Comparison of ENCODE assay signal across 8 mouse cellular contexts in the genomic region with DNA sequence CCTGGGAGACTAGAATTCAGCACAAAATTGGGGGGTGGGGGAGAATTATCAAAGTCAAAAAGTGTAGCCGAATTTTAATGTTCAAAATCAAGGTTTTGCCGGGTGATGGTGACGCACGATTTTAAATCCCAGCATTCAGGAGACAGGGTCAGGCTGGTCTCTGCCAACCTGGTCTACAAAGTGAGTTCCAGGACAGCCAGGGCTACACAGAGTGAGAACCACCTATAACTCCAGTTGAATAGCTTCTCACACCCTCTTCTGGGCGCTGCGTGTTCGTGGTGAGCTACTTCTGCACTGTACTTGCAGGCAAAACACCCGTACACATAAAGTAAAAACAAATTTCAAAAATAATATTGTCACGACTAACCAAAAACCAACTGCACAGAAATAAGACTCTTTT. TPM values are rescaled to one million over a fixed set of nuclear protein-coding genes. Genes with fewer than 3 reads are reported as not detected.
DNase-seq lines count a peak whose midpoint lies in the region; ATAC-seq and TF ChIP-seq lines count a peak whose summit lies in the region.

No protein-coding gene starts in this region.

- no peak for TF ChIP-seq CTCF in MEL (IDR thresholded peaks at IDR 0.05 in 2 of 3, conservative IDR thresholded peaks at IDR 0.05 in 1 of 3; ENCODE audit: control insufficient read depth in 1 of 3, insufficient read depth in 1 of 3, low read depth in 2 of 3, low read length in 3 of 3, poor library complexity in 1 of 3, severe bottlenecking in 1 of 3)
- TF ChIP-seq CTCF in heart, postnatal 0 days (IDR thresholded peaks at IDR 0.05; ENCODE audit: low read depth) = no peak

- TF ChIP-seq RAD21 in MEL (IDR thresholded peaks at IDR 0.05; ENCODE audit: low read depth, low read length) = no peak

- no peaks in the 10 kb centered on the region for H3K27me3 ChIP-seq in heart, embryonic 11.5 days (ENCODE audit: control insufficient read depth, insufficient read depth, low read length)
- no peaks in the 10 kb centered on the region; a peak in 1 of 4 replicates for H3K27me3 ChIP-seq in MEL (ENCODE audit: control insufficient read depth in 1 of 2, insufficient read depth in 2 of 2, low read length in 2 of 2)
- no peaks in the 10 kb centered on the region for H3K27me3 ChIP-seq in heart, postnatal 0 days (ENCODE audit: control insufficient read depth, insufficient read depth, low read length)
- no peaks in the 10 kb centered on the region for H3K27me3 ChIP-seq in midbrain, embryonic 11.5 days (ENCODE audit: control insufficient read depth, insufficient read depth, low read length)

- no peak overlapping the region for H3K27ac ChIP-seq in heart, embryonic 11.5 days (ENCODE audit: low read depth, low read length)
- no peak overlapping the region for H3K27ac ChIP-seq in MEL (ENCODE audit: control insufficient read depth, low read depth, low read length)
- no peak overlapping the region for H3K27ac ChIP-seq in heart, postnatal 0 days (ENCODE audit: low read depth)
- H3K27ac ChIP-seq in midbrain, embryonic 11.5 days (ENCODE audit: low read depth, low read length) = no peak overlapping the region

- TF ChIP-seq POLR2A in MEL (IDR thresholded peaks at IDR 0.05; ENCODE audit: control insufficient read depth in 1 of 2, insufficient read depth in 1 of 2, low read depth in 1 of 2, low read length in 2 of 2, poor library complexity in 1 of 2) = no peak

- peaks cover 2% of the 10 kb centered on the region; the same call in 1 of the 2 replicates for H3K36me3 ChIP-seq in heart, embryonic 11.5 days (ENCODE audit: control insufficient read depth, insufficient read depth, low read length)
- H3K36me3 ChIP-seq in MEL (ENCODE audit: control insufficient read depth in 1 of 2, insufficient read depth in 2 of 2, low read length in 2 of 2) = peaks cover 0 to 24% of the 10 kb centered on the region in 2 experiments; a peak in 3 of 4 replicates
- H3K36me3 ChIP-seq in heart, postnatal 0 days (replicated peaks; ENCODE audit: control insufficient read depth, insufficient read depth, low read length) = peaks cover 16% of the 10 kb centered on the region
- no peaks in the 10 kb centered on the region for H3K36me3 ChIP-seq in midbrain, embryonic 11.5 days (ENCODE audit: control insufficient read depth, insufficient read depth, low read length)

- H3K9ac ChIP-seq in heart, embryonic 11.5 days (ENCODE audit: low read depth, low read length) = peak overlapping the region; percentile 83
- no peak overlapping the region; the same call in 1 of the 2 replicates for H3K9ac ChIP-seq in MEL (ENCODE audit: control insufficient read depth, low read depth, low read length, poor library complexity, severe bottlenecking)
- no peak overlapping the region for H3K9ac ChIP-seq in heart, postnatal 0 days (replicated peaks; ENCODE audit: low read depth, low read length)
- H3K9ac ChIP-seq in midbrain, embryonic 11.5 days (ENCODE audit: low read length) = peak overlapping the region; percentile 83

- TF ChIP-seq EP300 in MEL (IDR thresholded peaks at IDR 0.05; ENCODE audit: low read depth in 1 of 2, low read length in 2 of 2) = no peak
- TF ChIP-seq EP300 in heart, postnatal 0 days (IDR thresholded peaks at IDR 0.05; ENCODE audit: low read depth) = no peak

- H3K4me2 ChIP-seq in heart, embryonic 11.5 days = peak overlapping the region; percentile 79
- H3K4me2 ChIP-seq in heart, postnatal 0 days (ENCODE audit: low read depth, low read length) = peak overlapping the region; percentile 80
- peak overlapping the region; percentile 76 for H3K4me2 ChIP-seq in midbrain, embryonic 11.5 days

- H3K4me3 ChIP-seq in heart, embryonic 11.5 days (ENCODE audit: low read depth, low read length) = peak overlapping the region; percentile 71
- peak overlapping the region; percentile 15 to 40; a peak in 2 of 4 replicates for H3K4me3 ChIP-seq in MEL (ENCODE audit: control insufficient read depth in 1 of 2, insufficient read depth in 1 of 2, low read depth in 2 of 2, low read length in 2 of 2)
- H3K4me3 ChIP-seq in heart, postnatal 0 days (ENCODE audit: low read depth, low read length) = peak overlapping the region; percentile 71
- H3K4me3 ChIP-seq in midbrain, embryonic 11.5 days (ENCODE audit: low read depth, low read length) = peak overlapping the region; percentile 61

- peaks cover 6% of the 10 kb centered on the region for H3K4me1 ChIP-seq in heart, embryonic 11.5 days (ENCODE audit: control insufficient read depth, insufficient read depth, low read length)
- H3K4me1 ChIP-seq in MEL (ENCODE audit: control insufficient read depth in 1 of 2, insufficient read depth in 2 of 2, low read length in 2 of 2) = peaks cover 17 to 26% of the 10 kb centered on the region in 2 experiments
- H3K4me1 ChIP-seq in heart, postnatal 0 days (ENCODE audit: control insufficient read depth, insufficient read depth) = no peaks in the 10 kb centered on the region; the same call in 1 of the 2 replicates
- H3K4me1 ChIP-seq in midbrain, embryonic 11.5 days (ENCODE audit: control insufficient read depth, insufficient read depth, low read length) = peaks cover 10% of the 10 kb centered on the region

- WGBS in heart, embryonic 11.5 days (ENCODE audit: insufficient replicate concordance) = 16% methylated on average over 9 of the region's 9 CpGs
- WGBS in heart, postnatal 0 days = 16% methylated on average over 9 of the region's 9 CpGs
- WGBS in midbrain, embryonic 11.5 days = 19% methylated on average over 9 of the region's 9 CpGs

- no peaks in the 10 kb centered on the region for H3K79me2 ChIP-seq in MEL (ENCODE audit: control insufficient read depth, insufficient read depth, low read length, poor library complexity)

- no peak for ATAC-seq in heart, embryonic 11.5 days (replicated peaks; ENCODE audit: insufficient number of reproducible peaks, low FRiP score, low TSS enrichment)
- no peak for ATAC-seq in heart, postnatal 0 days (ENCODE audit: insufficient read depth, low read depth)
- no peak for ATAC-seq in midbrain, embryonic 11.5 days (ENCODE audit: low FRiP score)

- no peak for DNase-seq in heart, adult 8-10 months (ENCODE audit: low spot score)
- DNase-seq in MEL (ENCODE audit: low read depth, low spot score) = peak; percentile 14
- DNase-seq in heart, postnatal 0 days (ENCODE audit: low spot score) = no peak
- DNase-seq in midbrain, embryonic 11.5 days (ENCODE audit: low spot score, missing footprints) = no peak
- no peak for DNase-seq in thymus, postnatal 0 days (ENCODE audit: low spot score)
- no peak for DNase-seq in right cerebral cortex, postnatal 14 days
- no peak for DNase-seq in thymus, postnatal 14 days

- no peaks in the 10 kb centered on the region for H3K9me3 ChIP-seq in heart, embryonic 11.5 days (replicated peaks; ENCODE audit: control insufficient read depth, low read length)
- H3K9me3 ChIP-seq in MEL (replicated peaks; ENCODE audit: insufficient read depth, low read length) = no peaks in the 10 kb centered on the region
- H3K9me3 ChIP-seq in heart, postnatal 0 days (replicated peaks; ENCODE audit: control insufficient read depth, low read length) = no peaks in the 10 kb centered on the region
- H3K9me3 ChIP-seq in midbrain, embryonic 11.5 days (ENCODE audit: control insufficient read depth, low read length) = no peaks in the 10 kb centered on the region

RNA-seq across cellular contexts. Expression of a gene that starts 0.5 kb away (rescaled TPM):
- 9.3 and 10.6 TPM in 2 replicates for polyA plus RNA-seq in heart, embryonic 11.5 days (2014; fragmentation: Nextera tagmentation; extraction: Ambion mirVana)
- total RNA-seq in heart, adult 8-10 months (2022) = 10 to 100 TPM; 10.1 to 14.9 (median 12.7) TPM
- total RNA-seq in MEL (2012; rRNA removed) = 1.9 and 2.8 TPM in 2 replicates
- polyA plus RNA-seq in MEL (2012; ENCODE audit: insufficient read depth in 1 of 2, insufficient read length in 2 of 2, low read depth in 1 of 2, low replicate concordance in 2 of 2, missing spikeins in 1 of 2) = 1 to 10 TPM in 1 of 2 experiments, not detected in 1; 5.4 TPM
- total RNA-seq in heart, postnatal 0 days (2014; rRNA removed; ENCODE audit: low replicate concordance) = 8.1 and 10.5 TPM in 2 replicates
- 4.4 TPM in 2 replicates for polyA plus RNA-seq in heart, postnatal 0 days (2015; fragmentation: Nextera tagmentation; extraction: Ambion mirVana)
- 14.3 and 14.8 TPM in 2 replicates for polyA plus RNA-seq in midbrain, embryonic 11.5 days (2014; fragmentation: Nextera tagmentation; extraction: Ambion mirVana)
- 6.1 and 6.4 TPM in 2 replicates for polyA plus RNA-seq in thymus, postnatal 0 days (2015; fragmentation: Nextera tagmentation; extraction: Ambion mirVana)

RNA-seq across cellular contexts. Expression of a gene that starts 24.5 kb away (rescaled TPM):
- polyA plus RNA-seq in heart, embryonic 11.5 days (2014; fragmentation: Nextera tagmentation; extraction: Ambion mirVana) = not detected in 2 replicates
- not detected for total RNA-seq in heart, adult 8-10 months (2022)
- total RNA-seq in MEL (2012; rRNA removed) = not detected in 2 replicates
- not detected for polyA plus RNA-seq in MEL (2012; ENCODE audit: insufficient read depth in 1 of 2, insufficient read length in 2 of 2, low read depth in 1 of 2, low replicate concordance in 2 of 2, missing spikeins in 1 of 2)
- total RNA-seq in heart, postnatal 0 days (2014; rRNA removed; ENCODE audit: low replicate concordance) = not detected in 2 replicates
- not detected in 2 replicates for polyA plus RNA-seq in heart, postnatal 0 days (2015; fragmentation: Nextera tagmentation; extraction: Ambion mirVana)
- polyA plus RNA-seq in midbrain, embryonic 11.5 days (2014; fragmentation: Nextera tagmentation; extraction: Ambion mirVana) = not detected in 2 replicates
- not detected in 2 replicates for polyA plus RNA-seq in thymus, postnatal 0 days (2015; fragmentation: Nextera tagmentation; extraction: Ambion mirVana)

RNA-seq across cellular contexts. Expression of a gene that starts 39.1 kb away (rescaled TPM):
- 199 and 205 TPM in 2 replicates for polyA plus RNA-seq in heart, embryonic 11.5 days (2014; fragmentation: Nextera tagmentation; extraction: Ambion mirVana)
- total RNA-seq in heart, adult 8-10 months (2022) = 10 to 100 TPM; 57.8 to 72.1 (median 60.1) TPM
- 21.3 and 25.3 TPM in 2 replicates for total RNA-seq in MEL (2012; rRNA removed)
- 10 to 100 TPM in 1 of 2 experiments, not detected in 1; 88.9 TPM for polyA plus RNA-seq in MEL (2012; ENCODE audit: insufficient read depth in 1 of 2, insufficient read length in 2 of 2, low read depth in 1 of 2, low replicate concordance in 2 of 2, missing spikeins in 1 of 2)
- total RNA-seq in heart, postnatal 0 days (2014; rRNA removed; ENCODE audit: low replicate concordance) = 107 and 116 TPM in 2 replicates
- polyA plus RNA-seq in heart, postnatal 0 days (2015; fragmentation: Nextera tagmentation; extraction: Ambion mirVana) = 160 and 164 TPM in 2 replicates
- polyA plus RNA-seq in midbrain, embryonic 11.5 days (2014; fragmentation: Nextera tagmentation; extraction: Ambion mirVana) = 342 and 362 TPM in 2 replicates
- polyA plus RNA-seq in thymus, postnatal 0 days (2015; fragmentation: Nextera tagmentation; extraction: Ambion mirVana) = 145 and 152 TPM in 2 replicates

RNA-seq across cellular contexts. Expression of a gene that starts 49.4 kb away (rescaled TPM):
- 15.6 and 18.8 TPM in 2 replicates for polyA plus RNA-seq in heart, embryonic 11.5 days (2014; fragmentation: Nextera tagmentation; extraction: Ambion mirVana)
- 1 to 10 TPM; 5.7 to 6.4 (median 6.2) TPM for total RNA-seq in heart, adult 8-10 months (2022)
- total RNA-seq in MEL (2012; rRNA removed) = 14.9 and 15.1 TPM in 2 replicates
- polyA plus RNA-seq in MEL (2012; ENCODE audit: insufficient read depth in 1 of 2, insufficient read length in 2 of 2, low read depth in 1 of 2, low replicate concordance in 2 of 2, missing spikeins in 1 of 2) = 10 to 100 TPM; 14.4 to 36.9 TPM
- 8.7 and 9.4 TPM in 2 replicates for total RNA-seq in heart, postnatal 0 days (2014; rRNA removed; ENCODE audit: low replicate concordance)
- polyA plus RNA-seq in heart, postnatal 0 days (2015; fragmentation: Nextera tagmentation; extraction: Ambion mirVana) = 7.7 and 7.8 TPM in 2 replicates
- polyA plus RNA-seq in midbrain, embryonic 11.5 days (2014; fragmentation: Nextera tagmentation; extraction: Ambion mirVana) = 12.5 and 13.3 TPM in 2 replicates
- 14.7 and 15.1 TPM in 2 replicates for polyA plus RNA-seq in thymus, postnatal 0 days (2015; fragmentation: Nextera tagmentation; extraction: Ambion mirVana)

Comparison
In these comparisons a context has a peak if more than half of its experiments do, and no peak if none do; other contexts are left out.
1. H3K9ac ChIP-seq: peak in heart, embryonic 11.5 days (single experiment) and midbrain, embryonic 11.5 days (single experiment); none in MEL (single experiment) and heart, postnatal 0 days (single experiment).
2. Peak in every context shown above with its lines, with median percentiles within 50 percentile points of each other: H3K4me2 ChIP-seq and H3K4me3 ChIP-seq.